Mouse (Mus musculus) forebrain, embryonic 10.5 days (tissue): ENCODE measurements around the gene Chrna9. TPM values are rescaled to one million over a fixed set of nuclear protein-coding genes. Genes with fewer than 3 reads are reported as not detected.

Experiments used
- DNase-seq: peaks from one replicate; pipeline ENCODE4 v3.0.0-alpha.2; 2017; ENCODE audit warnings: low spot score; ENCODE audit errors: extremely low spot score
- H3K27ac ChIP-seq: fragments of 300-500 bp; sonication (generic); 2 replicates; pipeline ENCODE4 v1.5.1; 2016; ENCODE audit warnings: mild to moderate bottlenecking
- H3K27me3 ChIP-seq: fragments of 300-500 bp; sonication (generic); 2 replicates; pipeline ENCODE4 v1.6.1; 2016; ENCODE audit warnings: mild to moderate bottlenecking; ENCODE audit not compliant: poor library complexity, severe bottlenecking
- H3K36me3 ChIP-seq: fragments of 300-500 bp; sonication (generic); replicated peaks from 2 replicates; pipeline ENCODE4 v1.6.1; 2016; ENCODE audit warnings: mild to moderate bottlenecking, moderate library complexity
- H3K4me1 ChIP-seq: fragments of 300-500 bp; sonication (generic); 2 replicates; pipeline ENCODE4 v1.6.1; 2016
- H3K4me3 ChIP-seq: fragments of 300-500 bp; sonication (generic); 2 replicates; pipeline ENCODE4 v1.5.1; 2016; ENCODE audit warnings: mild to moderate bottlenecking, moderate library complexity
- H3K9me3 ChIP-seq: fragments of 300-500 bp; sonication (generic); 2 replicates; pipeline ENCODE4 v1.6.1; 2016; ENCODE audit warnings: mild to moderate bottlenecking, moderate library complexity
- WGBS: fragments of 180-500 bp; shearing (Covaris S2); methylation state at CpG from one replicate; pipeline ENCODE4 v1.1.7; 2016; 5-methylcytosine and 5-hydroxymethylcytosine counted together
- polyA plus RNA-seq: library from polyadenylated mRNA; unstranded; fragments of >200 nt; fragmentation: Nextera tagmentation; extraction: Ambion mirVana; gene quantifications from 2 replicates; pipeline ENCODE4 v1.2.1, GENCODE M21; 2016

Chrna9 gene
- polyA plus RNA-seq, 1 experiment from 2014 or later = not detected

- H3K27me3 ChIP-seq = no peaks in the 10 kb centered on the region
- no peaks in the 10 kb centered on the region for H3K36me3 ChIP-seq
- H3K27ac ChIP-seq = no peak overlapping the region
- peaks cover 47% of the 10 kb centered on the region for H3K9me3 ChIP-seq
- H3K4me1 ChIP-seq = no peaks in the 10 kb centered on the region
- 92% methylated on average over 4 of the region's 4 CpGs for WGBS
- no peak for DNase-seq
- no peak overlapping the region for H3K4me3 ChIP-seq
Observed at GRCm38 (mm10) chr5:65904476-65904875, 30.2 kb upstream of the Chrna9 start.

GRCm38 (mm10) chr5:65908751-65909150, 26.0 kb upstream of the Chrna9 start:
- no peak for DNase-seq
- H3K27ac ChIP-seq = no peak overlapping the region
- H3K4me3 ChIP-seq = no peak overlapping the region
- no peaks in the 10 kb centered on the region for H3K4me1 ChIP-seq
- 81% methylated on average over 2 of the region's 2 CpGs for WGBS
- H3K36me3 ChIP-seq = no peaks in the 10 kb centered on the region
- no peaks in the 10 kb centered on the region for H3K27me3 ChIP-seq
- H3K9me3 ChIP-seq = peaks cover 32% of the 10 kb centered on the region

GRCm38 (mm10) chr5:65909321-65909720, 25.4 kb upstream of the Chrna9 start:
- H3K36me3 ChIP-seq = no peaks in the 10 kb centered on the region
- peaks cover 27% of the 10 kb centered on the region for H3K9me3 ChIP-seq
- H3K4me3 ChIP-seq = no peak overlapping the region
- WGBS = 85% methylated on average over 4 of the region's 4 CpGs
- no peaks in the 10 kb centered on the region for H3K4me1 ChIP-seq
- no peaks in the 10 kb centered on the region for H3K27me3 ChIP-seq
- no peak for DNase-seq
- H3K27ac ChIP-seq = no peak overlapping the region

GRCm38 (mm10) chr5:65910398-65910797, 24.3 kb upstream of the Chrna9 start:
- WGBS = 79% methylated on average over 4 of the region's 4 CpGs
- Histone ChIP-seq H3K27me3 (no peaks in the 10 kb centered on the region), H3K4me3 (no peak overlapping the region), H3K4me1 (no peaks in the 10 kb centered on the region), H3K9me3 (peaks cover 16% of the 10 kb centered on the region; the same call in 1 of the 2 replicates), H3K36me3 (no peaks in the 10 kb centered on the region), H3K27ac (no peak overlapping the region)
- DNase-seq = no peak

- 83% methylated on average over 7 of the region's 7 CpGs for WGBS
- Histone ChIP-seq H3K27ac (no peak overlapping the region), H3K4me1 (no peaks in the 10 kb centered on the region), H3K36me3 (no peaks in the 10 kb centered on the region), H3K4me3 (no peak overlapping the region), H3K9me3 (0 out of 2 replicates have a peak, but pooled peaks cover 6% of the 10 kb centered on the region), H3K27me3 (no peaks in the 10 kb centered on the region)
- DNase-seq = no peak
Observed at GRCm38 (mm10) chr5:65911676-65912075, 23.0 kb upstream of the Chrna9 start.

GRCm38 (mm10) chr5:65912201-65912600, 22.5 kb upstream of the Chrna9 start:
- H3K9me3 ChIP-seq = 0 out of 2 replicates have a peak, but pooled peaks cover under 1% of the 10 kb centered on the region
- DNase-seq = no peak
- no peaks in the 10 kb centered on the region for H3K27me3 ChIP-seq
- no peak overlapping the region for H3K27ac ChIP-seq
- no peaks in the 10 kb centered on the region for H3K4me1 ChIP-seq
- WGBS = 79% methylated on average over 5 of the region's 5 CpGs
- H3K4me3 ChIP-seq = no peak overlapping the region
- H3K36me3 ChIP-seq = no peaks in the 10 kb centered on the region

GRCm38 (mm10) chr5:65913126-65913525, 21.6 kb upstream of the Chrna9 start:
- Histone ChIP-seq H3K27ac (no peak overlapping the region), H3K4me3 (no peak overlapping the region), H3K9me3 (no peaks in the 10 kb centered on the region), H3K36me3 (no peaks in the 10 kb centered on the region), H3K4me1 (peaks cover under 1% of the 10 kb centered on the region), H3K27me3 (no peaks in the 10 kb centered on the region)
- WGBS = 93% methylated on average over 9 of the region's 9 CpGs
- no peak for DNase-seq

GRCm38 (mm10) chr5:65914342-65914741, 20.4 kb upstream of the Chrna9 start:
- peaks cover 13% of the 10 kb centered on the region for H3K4me1 ChIP-seq
- H3K9me3 ChIP-seq = no peaks in the 10 kb centered on the region
- WGBS = 88% methylated on average over 7 of the region's 7 CpGs

GRCm38 (mm10) chr5:65916930-65917329, 17.8 kb upstream of the Chrna9 start:
- Histone ChIP-seq H3K4me1 (peaks cover 14% of the 10 kb centered on the region), H3K27ac (no peak overlapping the region), H3K4me3 (no peak overlapping the region), H3K27me3 (no peaks in the 10 kb centered on the region), H3K36me3 (no peaks in the 10 kb centered on the region), H3K9me3 (no peaks in the 10 kb centered on the region)
- no peak for DNase-seq
- WGBS = 93% methylated on average over 5 of the region's 5 CpGs

More at GRCm38 (mm10) chr5:65914342-65914741, 20.4 kb upstream of the Chrna9 start:
- no peak for DNase-seq
- Histone ChIP-seq H3K4me3 (no peak overlapping the region), H3K27ac (no peak overlapping the region), H3K27me3 (no peaks in the 10 kb centered on the region), H3K36me3 (no peaks in the 10 kb centered on the region)

GRCm38 (mm10) chr5:65918601-65919000, 16.1 kb upstream of the Chrna9 start:
- Histone ChIP-seq H3K9me3 (no peaks in the 10 kb centered on the region), H3K27me3 (no peaks in the 10 kb centered on the region), H3K27ac (0 out of 2 replicates have a peak overlapping the region, but pooled peaks have one; percentile 5), H3K4me3 (no peak overlapping the region), H3K4me1 (peaks cover 14% of the 10 kb centered on the region), H3K36me3 (no peaks in the 10 kb centered on the region)
- WGBS = 79% methylated on average over 3 of the region's 3 CpGs
- no peak for DNase-seq

- no peak overlapping the region for H3K4me3 ChIP-seq
- H3K27ac ChIP-seq = peak overlapping the region; percentile 5; the same call in 1 of the 2 replicates
- H3K4me1 ChIP-seq = peaks cover 14% of the 10 kb centered on the region
- DNase-seq = no peak
- no peaks in the 10 kb centered on the region for H3K36me3 ChIP-seq
- H3K9me3 ChIP-seq = no peaks in the 10 kb centered on the region
- WGBS = 87% methylated on average over 12 of the region's 12 CpGs
- H3K27me3 ChIP-seq = no peaks in the 10 kb centered on the region
Observed at GRCm38 (mm10) chr5:65919326-65919725, 15.4 kb upstream of the Chrna9 start.

- H3K4me1 ChIP-seq = peaks cover 14% of the 10 kb centered on the region
- no peak overlapping the region for H3K27ac ChIP-seq
- no peak overlapping the region for H3K4me3 ChIP-seq
- no peaks in the 10 kb centered on the region for H3K9me3 ChIP-seq
- WGBS = 97% methylated on average over 3 of the region's 3 CpGs
- DNase-seq = no peak
- no peaks in the 10 kb centered on the region for H3K27me3 ChIP-seq
- no peaks in the 10 kb centered on the region for H3K36me3 ChIP-seq
Observed at GRCm38 (mm10) chr5:65919904-65920303, 14.8 kb upstream of the Chrna9 start.

GRCm38 (mm10) chr5:65920701-65921426, 13.9 kb upstream of the Chrna9 start:
- H3K4me3 ChIP-seq = no peak overlapping the region
- no peak for DNase-seq
- H3K27ac ChIP-seq = no peak overlapping the region
- H3K9me3 ChIP-seq = no peaks in the 10 kb centered on the region
- H3K4me1 ChIP-seq = peaks cover 14% of the 10 kb centered on the region
- H3K36me3 ChIP-seq = no peaks in the 10 kb centered on the region
- H3K27me3 ChIP-seq = no peaks in the 10 kb centered on the region
- WGBS = 87% methylated on average over 12 of the region's 12 CpGs
